Mouse (Mus musculus) embryo, embryonic 10 days (tissue): Measurements from ENCODE around the gene Apoa5.

Experiments used
- DNase-seq: peaks from one replicate; pipeline ENCODE4 v3.0.0-alpha.2; 2015; ENCODE audit warnings: low spot score

The Apoa5 gene

DNA sequence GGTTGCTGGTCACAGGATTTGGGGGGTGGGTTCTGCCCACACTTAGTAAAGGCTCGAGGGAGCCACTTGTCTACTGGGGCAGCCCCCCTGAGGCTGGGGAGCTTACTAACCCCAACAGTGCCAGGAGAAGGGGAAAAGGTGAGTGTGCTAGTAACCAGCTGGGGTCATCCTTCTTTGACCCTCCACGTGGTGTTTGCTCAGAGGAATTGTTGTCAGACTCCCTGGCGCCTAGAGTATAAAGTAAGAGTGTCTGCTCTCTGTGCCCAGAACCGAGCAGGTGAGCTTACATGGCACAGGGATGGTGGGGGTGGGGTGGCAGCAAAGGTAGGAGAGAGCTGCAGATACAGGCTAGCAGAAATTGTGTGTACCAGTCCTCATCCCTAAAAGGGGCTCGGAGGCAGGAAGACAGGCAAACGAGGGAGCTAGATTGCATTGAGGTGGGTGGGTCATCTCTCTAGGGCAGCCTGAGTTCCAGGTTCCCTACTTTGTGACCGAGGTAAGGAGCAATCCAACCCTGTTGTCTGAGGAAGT, at the start of gene Apoa5:
Gene Apoa5 (plus strand): TSS at position 291 of the 531 bp plus-strand sequence.
- DNase-seq: no peak

DNA sequence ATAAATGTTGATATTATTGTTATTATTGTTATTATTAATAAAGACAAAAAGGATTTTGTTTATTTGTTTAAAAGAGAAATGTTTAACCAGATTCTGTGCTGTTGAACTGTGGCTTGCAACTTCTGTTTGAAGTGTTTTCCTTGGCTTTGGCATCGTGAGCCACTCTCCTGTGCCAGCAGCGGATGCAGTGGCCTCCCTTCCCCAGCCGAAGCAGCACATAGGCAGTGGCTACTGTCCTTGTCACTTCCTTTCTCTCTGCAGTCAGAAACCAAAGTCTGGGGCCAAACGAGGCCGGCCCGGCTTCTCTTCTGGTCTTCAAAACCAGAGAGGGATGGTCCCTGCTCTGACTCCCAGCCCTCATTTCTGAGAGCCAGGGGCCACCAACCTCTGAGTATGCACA, 45.3 kb upstream of the Apoa5 start:
- no peak for DNase-seq

DNA sequence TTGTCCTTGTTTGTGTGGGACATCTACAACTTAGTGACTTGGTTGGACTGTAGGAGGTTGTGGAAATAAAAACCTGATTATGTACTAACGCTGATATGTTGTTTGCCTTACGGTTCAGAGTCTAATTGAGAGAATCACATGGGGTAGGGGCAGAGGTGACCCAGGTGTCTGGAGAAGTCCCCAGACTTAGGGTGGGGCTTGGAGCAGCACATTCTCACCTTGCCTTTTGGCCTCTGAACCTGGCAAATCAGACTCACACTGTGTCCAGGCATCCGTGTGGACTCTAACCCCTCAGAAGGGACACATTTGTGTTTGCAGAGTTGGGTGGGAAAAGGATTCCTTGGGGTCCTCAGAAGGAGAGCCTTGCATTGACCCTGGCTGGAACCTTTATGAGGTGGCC, 44.3 kb upstream of the Apoa5 start:
- DNase-seq: no peak

DNA sequence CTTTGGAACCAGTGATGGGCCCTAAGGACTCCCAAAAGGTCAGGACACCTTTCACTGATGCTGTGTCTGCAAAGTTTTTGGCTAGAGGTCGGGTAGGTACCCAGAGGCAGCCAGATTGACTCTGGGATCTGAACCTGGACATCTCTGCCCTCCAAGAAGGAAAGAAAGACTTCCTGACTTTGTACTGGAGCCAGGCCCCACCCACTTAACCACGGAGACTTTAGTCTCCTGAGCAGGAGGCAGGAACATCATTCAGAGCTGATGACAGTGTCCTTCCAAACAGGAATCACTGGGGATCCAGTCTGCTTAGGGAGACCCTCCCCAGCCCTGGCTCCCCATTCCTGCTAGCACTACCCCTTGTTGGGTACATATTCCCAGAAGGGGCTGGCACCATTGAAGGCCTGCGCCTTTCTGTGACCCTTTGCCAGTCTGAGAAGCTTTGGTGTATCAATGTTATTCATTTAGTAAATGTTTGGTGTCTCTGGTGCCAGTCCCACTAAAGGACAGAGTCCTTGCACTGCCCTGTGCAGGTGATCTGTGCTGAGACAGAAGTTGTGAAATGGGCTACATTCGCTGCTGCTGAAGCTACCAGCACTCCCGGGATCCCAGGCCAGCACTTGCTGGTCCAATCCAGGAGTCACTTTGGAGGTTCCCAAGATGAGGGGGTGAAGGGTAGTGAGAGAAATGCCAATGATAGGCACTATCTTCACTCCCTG, 43.3 kb upstream of the Apoa5 start:
- DNase-seq: no peak

DNA sequence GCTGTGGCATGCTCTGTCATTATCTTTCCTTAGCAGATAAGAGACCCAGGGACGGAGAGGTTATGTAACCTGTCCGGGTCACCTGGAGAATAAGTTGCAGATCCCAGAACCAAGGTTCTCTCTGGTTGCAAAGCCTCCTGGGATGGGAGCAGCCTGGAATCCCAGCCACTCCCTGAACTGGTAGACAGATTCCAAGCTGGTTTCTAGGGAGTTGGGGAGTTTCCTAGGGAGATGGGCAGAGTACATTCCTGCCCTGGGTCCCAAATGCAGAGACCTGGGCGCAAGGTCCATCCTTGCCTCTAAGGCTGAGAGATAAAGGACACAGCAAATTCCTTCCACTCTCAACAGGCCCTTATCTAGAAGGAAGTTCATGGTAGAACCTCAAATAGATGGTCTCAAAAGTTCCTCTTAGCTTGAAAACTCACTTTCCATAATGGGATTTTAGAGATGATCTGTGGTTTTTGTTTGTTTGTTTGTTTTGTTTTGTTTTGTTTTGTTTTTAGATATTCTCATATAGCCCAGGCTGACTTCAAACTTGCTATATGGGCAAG, 41.3 kb upstream of the Apoa5 start:
- no peak for DNase-seq

DNA sequence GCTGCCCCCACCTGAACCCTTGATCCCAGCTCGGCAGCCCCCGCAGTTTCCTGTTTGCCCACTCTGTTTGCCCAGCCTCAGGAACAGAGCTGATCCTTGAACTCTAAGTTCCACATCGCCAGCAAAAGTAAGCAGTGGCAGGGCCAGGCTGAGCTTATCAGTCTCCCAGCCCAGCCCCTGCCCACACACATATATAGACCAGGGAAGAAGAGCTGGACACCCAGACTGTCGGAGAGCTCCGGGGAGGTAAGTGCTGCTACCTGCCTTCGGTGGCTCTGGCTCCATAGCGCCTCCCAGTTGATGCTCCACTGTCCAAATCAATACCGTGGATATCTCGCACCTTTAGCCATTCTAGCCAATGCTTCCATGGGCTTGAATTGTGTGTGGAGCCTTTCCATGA, 39.9 kb upstream of the Apoa5 start, which contains the start of gene Apoa1:
Gene Apoa1 (plus strand): TSS at position 90 of the 400 bp plus-strand sequence.
- DNase-seq: no peak

DNA sequence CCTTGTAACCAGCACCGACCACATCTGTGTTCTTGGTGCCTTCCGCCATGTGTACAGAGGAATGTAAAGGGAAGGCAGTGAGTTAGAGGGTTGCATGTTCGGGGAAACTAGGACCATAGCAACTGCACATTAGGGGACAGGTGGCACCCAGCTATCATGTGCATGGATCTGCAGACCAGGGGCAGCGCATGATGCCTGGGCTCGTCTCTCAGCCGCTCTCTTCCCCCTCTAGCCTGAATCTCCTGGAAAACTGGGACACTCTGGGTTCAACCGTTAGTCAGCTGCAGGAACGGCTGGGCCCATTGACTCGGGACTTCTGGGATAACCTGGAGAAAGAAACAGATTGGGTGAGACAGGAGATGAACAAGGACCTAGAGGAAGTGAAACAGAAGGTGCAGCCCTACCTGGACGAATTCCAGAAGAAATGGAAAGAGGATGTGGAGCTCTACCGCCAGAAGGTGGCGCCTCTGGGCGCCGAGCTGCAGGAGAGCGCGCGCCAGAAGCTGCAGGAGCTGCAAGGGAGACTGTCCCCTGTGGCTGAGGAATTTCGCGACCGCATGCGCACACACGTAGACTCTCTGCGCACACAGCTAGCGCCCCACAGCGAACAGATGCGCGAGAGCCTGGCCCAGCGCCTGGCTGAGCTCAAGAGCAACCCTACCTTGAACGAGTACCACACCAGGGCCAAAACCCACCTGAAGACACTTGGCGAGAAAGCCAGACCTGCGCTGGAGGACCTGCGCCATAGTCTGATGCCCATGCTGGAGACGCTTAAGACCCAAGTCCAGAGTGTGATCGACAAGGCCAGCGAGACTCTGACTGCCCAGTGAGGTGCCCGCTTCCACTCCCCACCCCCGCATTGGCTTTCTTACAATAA, 38.6 kb upstream of the Apoa5 start:
- peak; percentile 90 for DNase-seq

DNA sequence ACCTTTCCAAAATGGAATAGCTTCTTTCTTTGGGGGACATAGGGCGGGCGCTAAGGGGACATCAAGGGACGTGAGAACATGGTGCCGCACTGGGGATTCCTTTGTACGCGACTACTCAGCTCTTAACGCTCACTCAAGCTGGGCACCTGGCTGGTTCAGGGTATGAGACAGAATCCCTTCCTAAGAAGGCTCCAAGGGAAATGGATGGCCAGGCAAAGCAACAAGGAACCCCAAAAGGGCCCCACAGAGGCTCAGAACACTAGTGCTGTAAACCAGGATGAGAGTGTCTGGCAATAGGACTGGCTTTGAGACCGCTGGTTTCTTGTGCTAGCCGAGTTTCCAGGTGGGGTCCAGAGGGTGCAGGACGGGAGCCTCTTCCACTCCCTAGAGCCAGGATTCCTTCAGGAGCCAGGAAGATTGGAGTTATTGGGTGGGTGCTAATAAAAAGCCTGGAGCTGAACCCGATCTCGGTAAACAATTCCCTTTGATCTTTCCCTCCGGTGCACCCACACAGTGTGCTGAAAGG, 37.9 kb upstream of the Apoa5 start:
- peak; percentile 33 for DNase-seq

DNA sequence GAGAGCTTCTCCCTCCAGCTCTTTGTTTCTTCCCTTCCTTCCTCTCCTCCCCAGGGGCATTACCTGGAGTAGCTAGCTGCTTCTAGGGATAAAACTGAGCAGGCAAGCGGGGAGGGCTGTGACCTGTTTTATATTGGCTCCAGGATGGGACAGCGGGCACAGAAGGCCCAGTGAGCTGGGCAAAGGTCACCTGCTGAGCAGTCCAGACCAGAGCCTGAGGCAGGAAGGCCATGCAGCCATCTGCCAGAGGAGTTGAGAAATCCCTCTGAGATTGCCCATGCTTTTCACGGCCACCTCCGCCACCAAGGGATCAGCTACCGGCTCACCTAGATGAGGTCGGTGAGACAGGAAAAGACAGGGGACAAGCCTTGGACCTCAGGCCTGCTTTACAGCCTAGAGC, 33.2 kb upstream of the Apoa5 start:
- no peak for DNase-seq

DNA sequence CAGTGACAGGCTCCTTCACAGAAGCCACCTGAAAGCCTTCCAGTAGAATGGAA, 33.0 kb upstream of the Apoa5 start, which contains the start of gene Apoc3:
Gene Apoc3 (minus strand): TSS at position 41 of the 53 bp plus-strand sequence.
- DNase-seq: no peak

DNA sequence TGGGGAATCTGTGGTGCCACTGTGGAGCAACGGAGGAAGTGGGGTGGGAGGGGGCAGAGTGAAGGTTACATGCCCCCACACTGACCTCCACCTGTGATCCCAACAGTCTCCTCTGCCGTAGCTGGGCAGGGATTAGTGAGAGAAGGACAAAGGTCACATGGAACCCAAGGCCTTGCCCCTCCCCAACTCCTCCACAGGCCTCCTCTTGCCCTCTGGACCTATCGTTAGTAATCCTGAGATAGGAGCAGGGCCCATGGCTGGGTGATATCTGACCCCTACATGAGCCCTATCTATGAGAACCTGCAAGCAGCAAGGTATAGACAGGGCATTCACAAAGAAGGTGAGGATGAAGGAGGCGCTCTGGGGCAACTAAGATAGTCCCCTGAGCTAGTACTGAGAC, 32.8 kb upstream of the Apoa5 start:
- DNase-seq: no peak

DNA sequence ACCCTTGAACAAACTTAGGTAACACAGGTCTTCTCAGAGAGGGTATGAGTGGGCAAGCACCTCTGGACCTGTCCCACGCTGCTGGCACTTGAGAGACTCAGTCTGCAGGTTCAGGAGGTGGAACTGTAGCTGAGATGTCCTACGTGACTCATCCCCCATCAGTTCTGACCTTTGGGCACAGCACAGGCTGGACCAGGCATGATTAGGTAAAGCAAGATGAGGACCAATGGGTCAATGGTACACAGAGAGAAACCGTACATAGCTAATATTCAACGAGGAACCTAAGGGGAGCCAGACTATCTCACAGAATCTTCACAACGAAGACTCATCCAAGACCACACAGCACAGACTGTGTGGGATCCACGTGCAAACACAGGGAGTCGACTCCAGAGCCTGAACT, 29.6 kb upstream of the Apoa5 start:
- no peak for DNase-seq

DNA sequence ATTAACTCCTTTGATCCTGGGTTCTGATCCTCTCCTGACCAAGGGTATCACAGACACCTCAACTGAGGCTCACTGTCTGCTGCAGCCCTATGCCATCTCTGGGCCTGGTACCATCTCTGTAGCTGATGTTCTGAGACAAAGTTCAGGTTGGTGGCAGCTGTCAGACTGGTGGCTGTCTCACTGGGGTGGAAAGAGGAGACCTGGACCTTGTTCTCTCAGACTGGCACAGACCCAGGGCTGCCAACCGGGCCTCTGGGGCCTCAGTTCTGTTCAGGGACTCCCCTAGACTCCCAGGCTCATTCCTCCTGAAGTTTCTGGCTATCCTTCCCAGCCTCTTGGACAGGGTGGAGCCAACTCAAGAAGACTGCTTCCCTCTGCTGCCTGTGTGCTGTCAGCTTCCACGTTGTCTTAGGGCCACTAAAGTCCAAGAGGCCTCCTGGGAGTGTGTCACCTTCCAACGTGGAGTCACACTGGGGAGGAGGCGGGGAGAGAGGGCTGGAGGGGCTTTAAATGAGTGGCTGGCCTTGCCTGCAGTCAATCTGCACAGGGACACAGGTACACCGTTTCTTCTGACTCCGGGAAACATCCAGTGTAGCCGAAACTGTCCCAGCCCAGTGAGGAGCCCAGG, 27.8 kb upstream of the Apoa5 start, which contains the start of gene Apoa4:
Gene Apoa4 (plus strand): TSS at position 171 of the 628 bp plus-strand sequence.
- no peak for DNase-seq

DNA sequence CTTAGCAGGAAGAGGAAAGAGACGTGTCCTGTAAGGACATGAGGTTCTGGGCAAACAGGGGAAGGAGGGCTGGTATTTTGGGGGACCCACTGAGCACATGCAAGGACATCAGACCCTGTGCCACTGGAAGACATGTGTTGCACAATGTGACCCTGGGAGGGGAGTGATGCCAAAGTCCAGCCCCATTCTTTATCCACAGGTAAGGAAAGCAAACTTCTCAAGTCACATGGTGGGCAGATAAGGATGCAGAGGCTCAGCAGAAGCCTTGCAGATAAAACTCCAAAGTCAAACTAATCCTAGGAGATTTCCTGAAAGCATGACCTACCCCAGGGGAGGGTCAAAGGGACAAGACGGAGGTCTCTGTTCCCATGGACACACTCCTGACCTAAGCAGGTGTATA, 26.6 kb upstream of the Apoa5 start:
- no peak for DNase-seq

DNA sequence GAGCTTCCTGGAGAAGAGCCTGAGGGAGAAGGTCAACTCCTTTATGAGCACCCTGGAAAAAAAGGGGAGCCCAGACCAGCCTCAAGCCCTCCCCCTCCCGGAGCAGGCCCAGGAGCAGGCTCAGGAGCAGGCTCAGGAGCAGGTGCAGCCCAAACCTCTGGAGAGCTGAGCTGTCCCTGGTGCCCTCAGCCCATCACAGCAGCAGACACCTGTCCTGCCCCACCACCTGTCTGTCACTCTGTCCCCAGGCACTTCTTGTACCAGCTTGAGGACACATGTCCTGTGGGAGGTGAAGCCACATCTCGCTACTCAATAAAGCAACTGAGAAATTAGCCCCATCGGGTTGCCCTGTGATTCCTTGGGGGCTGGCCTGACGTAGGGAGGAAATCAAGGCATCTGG, 25.3 kb upstream of the Apoa5 start:
- no peak for DNase-seq

DNA sequence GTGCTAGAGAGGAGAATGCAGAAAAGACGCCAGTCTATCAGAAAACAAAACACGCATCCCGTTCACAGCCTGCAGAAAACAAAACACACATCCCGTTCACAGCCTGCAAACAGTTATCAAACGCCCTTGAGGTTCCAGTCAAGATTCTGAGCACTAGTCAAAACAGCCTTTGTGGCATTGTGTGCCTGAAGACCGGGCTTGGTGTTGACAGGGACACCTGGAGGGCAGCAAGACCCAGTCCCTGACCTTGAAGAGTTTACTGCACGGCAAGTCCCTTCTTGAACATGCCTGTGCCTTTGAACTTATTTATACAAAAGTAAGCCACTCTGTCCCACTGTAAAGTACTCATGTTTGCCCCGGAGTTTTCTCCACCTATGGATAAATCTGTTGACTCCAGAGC, 24.8 kb upstream of the Apoa5 start:
- DNase-seq: no peak

DNA sequence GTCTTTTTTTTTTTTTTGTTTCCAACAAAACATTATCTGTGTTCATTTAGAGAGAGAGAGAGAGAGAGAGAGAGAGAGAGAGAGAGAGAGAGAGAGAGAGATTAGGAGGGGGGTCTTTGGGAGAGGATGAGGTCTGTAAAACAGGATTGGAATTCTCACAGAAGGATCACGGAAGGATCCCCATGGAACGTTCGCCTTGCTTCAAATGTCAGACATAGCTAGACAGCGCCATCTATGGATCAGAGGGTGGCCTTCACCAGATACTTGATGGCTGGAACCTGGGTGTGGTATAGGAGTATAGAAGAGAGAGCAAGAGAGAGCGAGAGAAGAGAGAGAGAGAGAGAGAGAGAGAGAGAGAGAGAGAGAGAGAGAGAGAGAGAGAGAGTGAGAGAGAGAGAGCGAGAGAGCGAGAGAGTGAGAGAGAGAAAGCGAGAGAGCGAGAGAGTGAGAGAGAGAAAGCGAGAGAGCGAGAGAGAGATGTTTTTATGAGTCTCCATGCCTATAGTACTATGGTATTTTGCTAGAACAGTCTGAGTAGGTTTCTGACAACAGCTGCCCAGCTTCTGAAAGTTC, 21.6 kb upstream of the Apoa5 start:
- peak; percentile 95 for DNase-seq

DNA sequence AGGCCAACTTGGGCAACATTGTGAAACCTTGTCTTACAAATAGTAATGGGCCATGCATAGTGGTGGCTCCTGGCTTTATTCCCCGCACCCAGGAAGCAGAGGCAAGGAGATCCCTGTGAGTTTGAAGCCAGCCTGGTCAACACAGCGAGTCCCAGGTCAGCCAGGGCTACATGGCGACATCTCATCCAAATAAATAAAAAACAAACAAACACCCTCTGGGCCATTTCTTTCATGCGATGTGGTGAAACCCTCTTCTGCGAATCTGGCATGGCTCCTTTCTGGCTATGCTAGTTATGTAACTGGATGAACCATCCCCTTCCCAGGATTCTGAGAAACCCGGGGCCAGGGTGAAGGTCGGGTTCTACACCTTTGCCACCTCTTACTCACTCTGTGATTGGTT, 12.3 kb upstream of the Apoa5 start:
- DNase-seq: no peak

DNA sequence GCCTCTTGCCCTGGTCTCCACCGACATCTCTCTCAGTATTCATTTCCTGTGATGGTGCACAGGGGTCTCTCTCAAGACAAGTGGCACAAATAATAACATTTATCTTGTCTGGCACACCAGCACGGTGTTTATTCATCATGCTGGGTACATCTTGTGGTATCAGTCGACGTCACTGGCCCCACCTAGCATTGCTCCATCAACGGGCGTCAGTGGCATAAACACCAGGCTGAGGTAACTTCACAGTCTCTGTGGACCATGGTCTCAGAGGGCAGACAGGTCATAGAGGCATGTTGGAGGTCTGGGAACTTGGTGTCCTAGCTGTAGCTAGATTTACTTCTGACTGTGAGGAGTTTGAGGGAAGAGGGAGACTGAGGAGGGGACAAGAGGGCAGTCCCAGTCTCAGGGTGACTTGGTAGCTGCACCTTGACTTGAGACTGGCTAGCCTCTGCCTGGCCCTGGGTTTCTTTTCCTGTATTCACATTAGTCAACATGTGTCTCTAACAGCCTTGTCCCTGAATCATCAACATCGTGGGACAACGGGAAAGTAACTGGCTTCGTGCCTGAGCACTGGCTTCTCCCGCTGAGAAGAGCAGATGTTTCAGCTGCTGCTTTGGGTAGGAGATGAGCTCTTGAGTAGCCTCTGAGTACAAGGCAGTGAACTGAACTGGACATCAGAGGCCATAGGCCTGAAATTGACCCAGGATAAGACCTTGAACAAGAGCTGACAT, 11.6 kb upstream of the Apoa5 start:
- no peak for DNase-seq

DNA sequence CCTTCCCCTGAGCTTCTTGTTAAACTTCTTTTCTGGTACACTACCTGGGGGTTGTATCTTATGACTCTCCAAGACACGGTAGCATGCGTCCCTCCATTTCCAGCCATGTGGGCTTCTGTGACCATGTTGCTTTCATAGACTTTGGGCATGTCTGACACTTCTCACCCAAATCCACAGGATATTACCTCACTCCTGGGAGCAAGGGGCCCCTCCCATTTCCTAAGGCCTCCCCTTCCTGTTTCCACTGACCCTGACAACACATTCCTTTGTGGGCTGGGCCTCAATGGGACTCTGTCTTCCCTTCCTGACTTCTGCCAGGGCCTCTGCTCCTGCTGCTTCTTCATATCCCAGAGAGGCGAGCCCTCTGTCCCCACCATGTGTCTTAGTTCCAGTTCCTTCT, 10.9 kb upstream of the Apoa5 start:
- peak; percentile 18 for DNase-seq

DNA sequence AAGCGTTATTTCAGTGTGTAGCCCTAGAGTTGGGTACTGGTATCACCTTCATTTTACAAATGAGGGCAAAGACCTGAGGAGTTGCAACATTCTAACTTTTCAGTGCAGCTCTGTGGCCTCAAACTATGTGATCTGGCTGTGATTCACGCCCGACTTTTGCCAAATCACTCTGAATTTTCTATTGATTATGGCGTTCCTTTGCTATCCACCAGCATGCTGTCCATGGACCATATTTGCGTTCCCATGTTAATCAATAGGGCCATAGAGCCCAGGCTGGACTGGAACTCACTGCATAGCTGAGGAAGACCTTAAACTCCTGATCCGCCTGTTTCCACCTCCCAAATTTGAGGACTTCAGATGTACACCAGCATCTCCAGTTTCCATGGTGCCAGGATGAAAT, 9.3 kb upstream of the Apoa5 start:
- DNase-seq: no peak

DNA sequence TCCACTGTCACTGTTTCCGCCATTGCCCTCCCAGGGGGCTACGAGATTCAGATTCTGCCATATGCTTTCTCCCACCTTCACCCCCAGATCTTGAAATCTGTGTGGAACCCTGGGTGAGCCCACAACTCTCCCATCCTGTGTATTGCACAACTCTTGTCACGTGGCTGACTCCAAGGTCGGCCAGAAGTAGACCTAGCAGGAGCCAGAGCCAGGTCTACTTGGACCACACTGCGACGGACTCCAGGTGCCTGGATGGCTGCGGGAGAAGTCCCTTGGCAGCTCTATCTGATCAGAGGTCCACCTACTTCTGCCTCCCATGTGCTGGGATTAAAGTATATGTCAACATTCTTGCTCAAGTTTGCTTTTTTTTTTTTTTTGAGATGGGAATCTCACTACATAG, 7.3 kb upstream of the Apoa5 start:
- DNase-seq: no peak
